Comparison of ENCODE assay signal across 23 mouse cellular contexts in genomic region chr10:17416121-17416520, GRCm38 (mm10).
DNase-seq lines count a peak whose midpoint lies in the region; ATAC-seq lines count a peak whose summit lies in the region.
"Had no signal": no experiment of that assay in that cellular context is flagged by ENCODE, and none has a peak within 500 bp of the region (broad histone marks: within the 10 kb centered on the region; RNA-seq: fewer than 3 reads in every experiment).

No protein-coding gene starts in this region.

- peak; percentile 9 to 11 for DNase-seq in spleen, adult 18-20 months
- no peak for DNase-seq in spleen, postnatal 4 days (ENCODE audit: low spot score in 2 of 2)
- peak; percentile 46 to 55 for DNase-seq in B cell, adult 2 months
- peak; percentile 58 for DNase-seq in large intestine, adult 2 months (ENCODE audit: low read depth, low spot score)
- DNase-seq in splenic B cell, adult 2 months (ENCODE audit: low read depth, low spot score), result peak; percentile 61
- DNase-seq in thymus, postnatal 0 days (ENCODE audit: low spot score), result no peak
- DNase-seq: adrenal gland, adult 2 months; adrenal gland, postnatal 25 days; cerebellum, adult 18-20 months; cerebellum, postnatal 10 days; gastrocnemius, postnatal 36 days; heart, adult 11 months; heart, postnatal 10 days; heart, postnatal 4 days had no signal

- no peaks in the 10 kb centered on the region for H3K36me3 ChIP-seq in splenic B cell, adult 2 months (ENCODE audit: control insufficient read depth, insufficient read depth, low read length, poor library complexity, severe bottlenecking)
- H3K36me3 ChIP-seq: embryonic facial prominence, embryonic 10.5 days; forebrain, embryonic 10.5 days; forebrain, embryonic 15.5 days; heart, embryonic 10.5 days; hindbrain, embryonic 12.5 days had no signal

- H3K27me3 ChIP-seq in splenic B cell, adult 2 months (ENCODE audit: control insufficient read depth, insufficient read depth, low read length, poor library complexity, severe bottlenecking), result no peaks in the 10 kb centered on the region
- H3K27me3 ChIP-seq: forebrain, embryonic 15.5 days; hindbrain, embryonic 12.5 days had no signal

- 26% methylated on average over 1 of the region's 1 CpGs for WGBS in large intestine, adult 2 months

- no peak for ATAC-seq in inflammation-experienced regulatory T-cells, adult 6 months
- ATAC-seq: activated CD4-positive, CD25-positive, alpha-beta regulatory T cell, adult 4 months; CD4-positive, CD25-positive, alpha-beta regulatory T cell, adult 4 months; forebrain, embryonic 15.5 days; hindbrain, embryonic 16.5 days had no signal

Comparison
In these comparisons a context has a peak if more than half of its experiments do, and no peak if none do; other contexts are left out.
1. DNase-seq: peak in spleen, adult 18-20 months (2 of 2), B cell, adult 2 months (2 of 2), large intestine, adult 2 months (single experiment) and splenic B cell, adult 2 months (single experiment); none in spleen, postnatal 4 days (0 of 2) and thymus, postnatal 0 days (single experiment).